Mouse (Mus musculus) urinary bladder, postnatal 0 days (tissue): ENCODE measurements around the gene Cnbp. TPM values are rescaled to one million over a fixed set of nuclear protein-coding genes. Genes with fewer than 3 reads are reported as not detected.

ENCODE experiments used
- polyA plus RNA-seq: library from polyadenylated mRNA; unstranded; fragments of >200 nt; fragmentation: Nextera tagmentation; extraction: Ambion mirVana; gene quantifications from 2 replicates; pipeline ENCODE4 v1.2.1, GENCODE M21; 2015

Cnbp gene
- 542 and 672 TPM in 2 replicates for polyA plus RNA-seq

GRCm38 (mm10) chr6:87850900-87851614 is at the start of gene Cnbp:
TSS of gene Cnbp (minus strand) at chr6:87851106.

GRCm38 (mm10) chr6:87887594-87888233 is 36.8 kb upstream of the Cnbp start, which contains the start of gene Copg1:
TSS of gene Copg1 (plus strand) at chr6:87887814.

DNA sequence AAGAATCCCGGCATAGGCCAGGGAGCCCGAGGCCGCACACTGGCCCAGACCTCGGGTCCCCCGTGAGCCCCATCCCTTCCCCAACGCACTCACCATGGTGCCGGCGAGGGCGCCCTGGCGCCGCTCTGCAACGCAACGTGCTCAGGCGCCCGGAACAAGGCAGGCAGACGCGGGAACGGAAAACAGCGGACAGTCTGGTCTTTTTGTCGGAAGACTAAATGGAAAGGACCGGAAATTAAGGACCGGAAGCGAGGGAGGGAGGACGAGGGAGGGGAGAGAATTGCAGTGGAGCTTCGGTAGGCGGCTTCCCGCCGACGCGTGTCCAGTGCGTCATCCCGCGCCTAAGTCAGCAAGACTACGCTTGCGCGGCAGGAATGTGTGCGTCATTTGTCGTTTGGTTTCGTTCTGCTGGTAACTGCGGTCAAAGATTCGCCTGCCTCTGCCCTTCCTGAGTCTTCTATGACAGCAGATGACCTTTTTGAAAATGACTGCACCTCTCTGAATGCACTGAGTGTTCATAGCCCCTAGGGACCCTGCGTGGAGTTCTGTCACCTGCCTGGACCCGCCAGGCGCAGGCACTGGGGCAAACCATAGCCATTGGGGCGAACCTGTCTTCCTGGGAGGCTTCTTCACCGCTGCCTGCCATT is 12.2 kb downstream of the Cnbp start, which contains the start of gene Isy1:
Gene Isy1 (minus strand): TSS at position 248 of the 647 bp plus-strand sequence.

GRCm38 (mm10) chr6:87835695-87836094 is 15.2 kb downstream of the Cnbp start, which contains the start of gene Gm45140:
TSS of gene Gm45140 (minus strand) at chr6:87835795.

GRCm38 (mm10) chr6:87811675-87812338 is 39.1 kb downstream of the Cnbp start, which contains the start of gene Rab43:
TSS of gene Rab43 (minus strand) at chr6:87812164.

Other genes with a start within 250 kb of the Cnbp start
- gene Aplf, start 178.9 kb downstream of the Cnbp start, polyA plus RNA-seq, result 7.3 and 7.6 TPM in 2 replicates
- gene Efcc1, start 120.2 kb downstream of the Cnbp start, polyA plus RNA-seq, result 1.3 and 1.5 TPM in 2 replicates
- 1.0 and 10.2 TPM in 2 replicates for gene Gp9, start 73.0 kb downstream of the Cnbp start, polyA plus RNA-seq
- 7.0 and 9.5 TPM in 2 replicates for gene Rab43, start 38.9 kb downstream of the Cnbp start, polyA plus RNA-seq
- gene Gm45140, start 15.3 kb downstream of the Cnbp start, polyA plus RNA-seq, result 0.70 and 2.0 TPM in 2 replicates
- gene Isy1, start 12.3 kb downstream of the Cnbp start, polyA plus RNA-seq, result 23.9 and 30.9 TPM in 2 replicates
- 91.0 and 92.0 TPM in 2 replicates for gene Copg1, start 36.7 kb upstream of the Cnbp start, polyA plus RNA-seq
- gene Hmces, start 62.8 kb upstream of the Cnbp start, polyA plus RNA-seq, result 23.0 and 24.9 TPM in 2 replicates
- 12.3 and 13.6 TPM in 2 replicates for gene H1fx, start 130.5 kb upstream of the Cnbp start, polyA plus RNA-seq
- 312 and 336 TPM in 2 replicates for gene Rab7, start 194.2 kb upstream of the Cnbp start, polyA plus RNA-seq
- gene Rpn1, start 233.4 kb upstream of the Cnbp start, polyA plus RNA-seq, result 167 and 210 TPM in 2 replicates